Mouse (Mus musculus): Measurements from ENCODE around the gene H2al1d. TPM values are rescaled to one million over a fixed set of nuclear protein-coding genes. Genes with fewer than 3 reads are reported as not detected.

H2al1d gene
- polyA plus RNA-seq, 1 experiment, result not detected

DNA sequence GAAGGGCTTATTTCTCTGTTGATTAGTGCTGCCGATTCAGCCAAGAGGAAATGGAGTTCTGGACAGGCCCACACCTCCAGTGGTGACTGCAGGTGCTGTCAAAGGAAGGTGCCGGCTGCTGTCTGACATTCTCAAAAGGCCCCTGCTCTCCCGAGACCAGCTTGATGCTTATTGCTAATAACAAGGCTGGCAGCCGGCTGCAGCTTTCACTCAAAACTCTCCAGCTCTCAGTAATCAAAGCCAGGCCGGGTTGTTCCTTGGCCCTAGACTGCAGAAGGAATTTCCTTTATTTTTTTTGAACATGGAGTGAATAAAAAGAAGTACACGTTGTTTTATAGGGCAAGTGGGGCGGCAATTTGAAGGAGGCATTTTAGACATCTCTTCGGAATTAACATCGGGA is 37.1 kb downstream of the H2al1d start:
- WGBS, result 69% methylated on average over 9 of the region's 9 CpGs
- no peak for DNase-seq
- H3K36me3 ChIP-seq (ENCODE audit: control insufficient read depth, insufficient read depth, low read length), result no peaks in the 10 kb centered on the region

DNA sequence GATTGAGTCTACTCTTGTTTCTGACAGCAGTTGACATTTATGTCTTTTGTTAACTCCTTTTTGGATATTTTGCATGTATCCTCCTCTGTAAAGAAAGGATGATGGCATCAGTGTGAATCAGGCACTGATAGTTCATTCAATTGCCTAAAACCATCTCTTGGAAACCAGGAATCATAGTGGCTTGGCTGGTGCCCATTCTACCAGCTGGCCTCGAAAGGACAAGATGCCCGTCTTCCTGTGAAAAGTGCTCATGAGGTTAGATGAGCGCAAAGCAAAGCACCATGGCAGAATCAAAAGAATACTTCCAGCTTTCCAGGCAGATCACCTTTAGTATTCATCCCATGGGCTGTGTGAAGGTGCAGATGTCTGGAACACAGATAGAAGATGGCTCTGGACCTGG is 38.1 kb downstream of the H2al1d start:
- Histone ChIP-seq H3K36me3 (ENCODE audit: control insufficient read depth, insufficient read depth, low read length) (no peaks in the 10 kb centered on the region), H3K27me3 (replicated peaks; ENCODE audit: control insufficient read depth, insufficient read depth, low read length) (no peaks in the 10 kb centered on the region), H3K4me3 (ENCODE audit: insufficient read depth, low read depth, low read length) (no peak overlapping the region), H3K27ac (ENCODE audit: insufficient read depth, low read depth, low read length) (no peak overlapping the region), H3K4me1 (ENCODE audit: control insufficient read depth, insufficient read depth, low read length) (no peaks in the 10 kb centered on the region)
- WGBS, result 95% methylated on average over 3 of the region's 3 CpGs
- no peak for DNase-seq
- TF ChIP-seq POLR2A (IDR thresholded peaks at IDR 0.05; ENCODE audit: low read depth, low read length), result no peak
- no peak for TF ChIP-seq CTCF (conservative IDR thresholded peaks at IDR 0.05; ENCODE audit: insufficient read depth, insufficient read length, low read depth, low read length)

More for the DNA sequence above, 37.1 kb downstream of the H2al1d start:
- TF ChIP-seq POLR2A (IDR thresholded peaks at IDR 0.05; ENCODE audit: low read depth, low read length) (no peak), CTCF (conservative IDR thresholded peaks at IDR 0.05; ENCODE audit: insufficient read depth, insufficient read length, low read depth, low read length) (no peak)
- no peaks in the 10 kb centered on the region for H3K27me3 ChIP-seq (replicated peaks; ENCODE audit: control insufficient read depth, insufficient read depth, low read length)
- no peak overlapping the region for H3K4me3 ChIP-seq (ENCODE audit: insufficient read depth, low read depth, low read length)
- H3K27ac ChIP-seq (ENCODE audit: insufficient read depth, low read depth, low read length), result no peak overlapping the region
- H3K4me1 ChIP-seq (ENCODE audit: control insufficient read depth, insufficient read depth, low read length), result no peaks in the 10 kb centered on the region

Other genes starting within 250 kb of the H2al1d start
- not detected in 2 replicates for gene H2al1a, start 9.6 kb upstream of the H2al1d start, polyA plus RNA-seq (2012; rRNA removed)
- not detected in 2 replicates for gene H2al1b, start 6.4 kb upstream of the H2al1d start, polyA plus RNA-seq (2012; rRNA removed)
- gene H2al1c, start 3.2 kb upstream of the H2al1d start, polyA plus RNA-seq (2012; rRNA removed), result not detected in 2 replicates
- gene H2al1e, start 3.1 kb downstream of the H2al1d start, polyA plus RNA-seq (2012; rRNA removed), result not detected in 2 replicates
- not detected in 2 replicates for gene H2al1f, start 6.3 kb downstream of the H2al1d start, polyA plus RNA-seq (2012; rRNA removed)
- gene H2al1g, start 9.4 kb downstream of the H2al1d start, polyA plus RNA-seq (2012; rRNA removed), result not detected in 2 replicates
- gene H2al1h, start 12.7 kb downstream of the H2al1d start, polyA plus RNA-seq (2012; rRNA removed), result not detected in 2 replicates
- not detected in 2 replicates for gene H2al1i, start 15.8 kb downstream of the H2al1d start, polyA plus RNA-seq (2012; rRNA removed)
- gene H2al1j, start 19.0 kb downstream of the H2al1d start, polyA plus RNA-seq (2012; rRNA removed), result not detected in 2 replicates

Data from kidney, adult 2 months (tissue).